Mouse (Mus musculus) ovary, postnatal 36 days (tissue): ENCODE data around the gene Hspa12b.

Source experiments
- DNase-seq: peaks from one replicate; pipeline ENCODE4 v3.0.0; 2022; ENCODE audit warnings: low spot score, mixed read lengths

Hspa12b gene

DNA sequence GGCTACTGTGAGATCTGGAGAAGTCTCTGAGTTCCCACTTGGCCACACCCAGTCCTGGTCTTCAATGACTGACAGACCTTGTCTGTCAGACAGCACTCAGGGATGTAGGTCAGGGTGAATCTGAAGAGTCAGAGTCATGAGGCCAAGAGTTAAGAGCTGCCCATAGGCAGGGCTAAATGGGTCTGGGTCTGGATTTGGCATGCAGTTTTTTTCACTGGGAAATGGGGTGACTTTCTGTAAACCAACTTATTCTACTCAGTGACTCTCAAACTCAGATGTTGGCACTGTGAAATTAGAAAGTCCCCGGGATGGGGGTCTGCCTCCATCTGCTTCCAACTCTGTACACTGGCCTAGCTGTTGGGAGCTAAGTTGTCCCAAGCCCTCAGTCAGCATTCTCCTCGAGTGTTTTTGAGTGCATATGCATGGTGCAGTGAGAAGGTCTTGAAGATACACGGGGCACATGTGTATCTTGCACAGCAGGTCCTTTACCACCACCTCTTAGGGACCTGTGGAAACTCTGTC lies 1.6 kb downstream of the Hspa12b start:
- DNase-seq: no peak

- DNase-seq: no peak
Measured at GRCm38 (mm10) chr2:131129836-131130235, 2.8 kb downstream of the Hspa12b start.

DNA sequence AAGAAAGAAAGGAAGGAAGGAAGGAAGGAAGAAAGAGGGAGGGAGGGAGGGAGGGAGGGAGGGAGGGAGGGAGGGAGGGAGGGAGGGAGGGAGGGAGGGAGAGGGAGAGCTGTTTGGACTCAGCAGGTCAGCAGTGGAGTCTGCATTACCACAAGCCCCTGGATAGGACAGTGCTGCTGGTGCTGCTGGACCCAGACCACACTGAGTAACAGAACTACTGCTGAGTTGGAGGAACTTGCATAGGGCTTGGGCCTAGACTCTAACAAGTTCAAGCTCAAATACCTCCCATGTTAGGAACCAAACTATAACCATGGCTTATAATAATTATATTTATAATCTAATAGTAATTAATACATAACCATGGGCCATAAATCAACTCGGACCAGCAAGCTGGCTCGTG lies 3.8 kb downstream of the Hspa12b start:
- no peak for DNase-seq

DNA sequence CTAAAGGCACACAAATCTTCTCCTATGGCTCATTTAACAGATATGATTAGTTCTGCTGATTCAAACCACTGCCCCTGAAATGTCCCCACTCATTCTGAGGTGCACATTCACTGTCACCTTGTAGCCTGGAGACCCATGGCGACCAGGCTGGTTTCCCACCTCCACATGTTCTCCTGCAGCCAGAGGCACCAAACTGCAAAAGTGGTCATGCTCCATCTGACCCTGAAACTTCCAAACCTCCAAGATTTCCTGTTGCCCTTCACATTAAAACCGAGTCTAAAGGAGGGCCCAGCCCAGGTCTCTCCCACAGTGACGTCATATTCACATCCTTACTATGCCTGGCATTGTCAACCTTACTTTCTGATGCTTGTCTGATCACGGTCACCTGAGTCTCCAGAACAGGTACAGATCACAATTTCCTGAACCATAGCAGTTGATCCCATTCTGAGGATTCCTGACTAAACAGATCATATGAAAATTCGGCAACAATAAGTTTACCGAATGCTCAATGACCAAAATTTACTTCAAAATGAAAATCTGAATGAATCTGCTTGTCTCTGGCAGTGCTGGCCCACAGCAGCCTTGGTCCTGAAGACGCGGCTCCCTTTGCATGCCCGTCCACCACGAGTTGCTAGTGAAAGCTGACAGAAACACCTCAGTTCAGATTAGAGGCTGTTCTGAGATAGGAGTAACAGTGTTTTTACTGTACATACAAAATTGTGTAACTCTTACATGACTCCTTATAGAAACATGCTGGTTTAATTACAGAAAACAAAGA lies 5.2 kb downstream of the Hspa12b start:
- DNase-seq: no peak

DNA sequence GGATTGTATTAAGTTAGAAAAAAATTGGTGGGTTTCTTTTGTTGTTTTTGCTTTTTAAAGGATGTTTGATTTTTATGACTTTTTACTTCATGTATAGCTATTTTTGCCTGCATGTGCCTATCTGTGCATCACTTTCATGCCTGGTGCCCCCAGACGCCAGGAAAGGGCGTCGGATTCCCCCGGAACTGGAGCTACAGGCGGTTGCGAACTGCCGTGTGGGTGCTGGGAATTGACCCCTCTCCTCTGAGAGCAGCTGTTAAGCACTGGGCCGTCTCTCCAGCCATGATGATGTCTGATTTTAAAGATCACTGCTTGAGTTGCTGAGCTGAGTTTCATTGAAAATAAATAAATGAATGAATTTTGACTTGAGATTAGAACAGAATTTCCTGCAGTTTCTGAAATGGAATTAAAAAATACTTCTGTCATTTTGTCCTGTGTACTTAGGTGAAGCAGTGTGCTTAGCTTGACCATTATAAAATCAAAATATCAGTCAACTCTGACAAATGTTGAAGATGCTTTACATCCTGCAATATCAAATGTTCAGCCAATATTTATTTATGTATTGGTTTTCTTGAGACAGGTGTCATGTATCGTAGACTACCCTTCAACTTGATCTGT lies 6.0 kb downstream of the Hspa12b start, which contains the start of gene Gm11037:
Gene Gm11037 (plus strand): TSS at position 568 of the 618 bp plus-strand sequence.
- no peak for DNase-seq

DNA sequence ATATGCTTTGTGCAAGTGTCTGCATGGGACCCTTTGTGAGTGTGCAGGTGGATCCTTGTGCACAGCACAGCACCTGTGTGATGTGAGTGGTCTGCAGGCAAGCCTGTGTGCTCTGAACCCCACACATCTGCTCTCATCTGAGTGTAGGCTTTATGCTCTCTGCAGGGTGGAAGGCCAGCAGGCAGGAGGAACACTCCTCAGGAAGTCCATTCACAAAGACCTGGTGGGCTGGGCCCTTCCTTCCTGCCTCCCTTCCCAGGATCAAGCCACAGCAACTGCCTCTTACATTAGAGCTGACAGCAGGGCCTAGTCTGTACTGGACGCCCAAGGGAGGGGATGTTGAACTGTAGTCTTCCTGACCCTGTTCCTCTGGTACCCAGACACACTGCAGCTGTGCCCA lies 7.3 kb downstream of the Hspa12b start:
- no peak for DNase-seq

DNA sequence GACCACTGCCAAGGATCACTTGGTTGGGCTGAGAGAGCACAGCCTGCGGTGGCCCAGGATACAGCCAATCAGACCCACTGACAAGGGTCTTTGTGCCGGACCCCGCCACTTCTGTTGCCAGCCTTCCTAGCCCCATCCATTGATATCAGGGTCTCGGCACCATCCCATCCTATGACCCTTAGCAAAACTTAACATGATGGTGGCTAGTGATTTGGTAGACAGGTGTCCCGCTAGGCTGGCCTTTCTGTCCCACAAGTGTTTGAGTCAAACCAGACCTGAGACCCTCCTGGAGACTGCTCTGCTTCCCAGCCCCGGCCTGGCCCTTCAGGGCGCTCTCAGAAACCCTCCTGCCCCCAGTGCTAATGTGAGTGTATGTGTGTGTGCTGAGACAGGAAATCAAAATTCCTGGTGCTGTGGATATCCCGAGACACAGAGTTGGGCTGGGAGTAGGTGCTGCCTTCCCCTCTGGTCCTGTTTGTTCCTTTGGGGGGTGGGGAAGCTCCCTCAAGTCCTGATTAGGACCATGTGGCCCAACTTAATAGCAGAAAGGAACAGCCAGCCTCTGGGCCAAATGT lies 7.8 kb downstream of the Hspa12b start:
- DNase-seq: no peak

GRCm38 (mm10) chr2:131135521-131136139 lies 8.6 kb downstream of the Hspa12b start:
- no peak for DNase-seq

DNA sequence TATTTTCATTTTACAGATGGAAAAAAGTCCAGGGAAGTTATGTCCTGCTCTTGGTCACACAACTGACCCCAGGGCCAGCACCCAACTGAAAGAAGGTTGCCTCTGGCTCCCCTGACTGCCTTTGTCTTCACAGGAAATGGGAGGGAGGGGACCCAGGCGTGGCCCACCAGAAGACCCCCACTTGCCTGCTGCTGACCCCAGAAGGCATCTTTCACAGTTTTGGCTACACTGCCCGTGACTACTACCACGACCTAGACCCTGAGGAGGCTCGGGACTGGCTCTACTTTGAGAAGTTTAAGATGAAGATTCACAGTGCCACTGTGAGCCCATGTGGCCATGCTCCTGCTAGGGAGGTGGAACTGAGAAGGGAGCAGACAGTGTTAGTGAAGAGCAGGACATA lies 11.2 kb downstream of the Hspa12b start:
- DNase-seq: no peak

- no peak for DNase-seq
Measured at GRCm38 (mm10) chr2:131138760-131139159, 11.7 kb downstream of the Hspa12b start.

- DNase-seq: no peak
Measured at GRCm38 (mm10) chr2:131139287-131139686, 12.2 kb downstream of the Hspa12b start.

DNA sequence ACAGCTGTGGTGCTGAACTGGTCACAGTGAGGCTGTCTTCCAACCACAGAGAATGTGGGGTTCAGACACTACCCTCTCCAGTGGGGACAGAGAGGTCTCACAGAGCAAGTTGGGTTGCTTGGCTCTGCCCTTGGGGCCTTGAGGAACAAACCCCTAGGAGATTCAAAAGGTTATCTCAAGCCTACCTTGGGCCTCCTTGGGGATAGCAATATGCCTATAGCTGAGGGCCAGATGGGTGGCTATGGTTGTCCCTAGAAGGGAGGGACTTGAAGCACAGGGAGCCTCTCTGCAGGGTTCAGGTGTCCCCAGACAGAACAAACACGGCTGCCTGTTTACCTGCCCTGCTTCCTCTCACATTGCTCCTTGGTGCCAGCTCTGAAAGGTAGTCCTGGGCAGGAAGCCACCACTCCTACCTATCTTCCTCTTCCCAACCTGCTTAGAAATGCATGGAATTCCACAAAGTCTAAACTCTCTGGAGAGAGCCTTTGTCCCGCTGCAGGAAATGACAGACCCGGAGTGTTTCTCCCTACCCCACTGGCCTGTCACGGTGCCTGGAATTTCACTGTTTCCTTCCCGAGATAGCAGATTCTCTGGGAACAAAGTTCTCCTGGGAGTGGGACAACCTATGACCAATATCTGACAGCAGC lies 12.9 kb downstream of the Hspa12b start:
- DNase-seq: no peak

DNA sequence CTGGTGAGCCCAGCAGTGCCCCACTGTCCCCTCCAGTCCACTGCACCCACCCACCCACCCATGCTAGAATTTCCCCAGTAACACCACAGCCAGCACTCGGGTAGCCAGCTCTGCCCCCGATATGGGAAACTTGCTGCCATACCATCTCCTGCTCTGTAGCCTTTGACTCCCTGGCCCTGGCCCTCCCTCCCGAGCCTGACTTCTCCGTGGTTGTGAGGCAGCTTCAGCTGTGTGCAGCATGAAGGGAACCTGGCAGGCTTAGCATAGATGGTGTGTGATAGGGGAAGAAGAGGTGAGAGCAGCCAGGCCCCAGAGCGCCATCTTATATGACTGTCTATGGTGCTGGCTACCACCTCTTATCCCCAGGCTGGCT lies 13.4 kb downstream of the Hspa12b start:
- no peak for DNase-seq

- DNase-seq: no peak
Measured at GRCm38 (mm10) chr2:131141336-131141986, 14.4 kb downstream of the Hspa12b start.

DNA sequence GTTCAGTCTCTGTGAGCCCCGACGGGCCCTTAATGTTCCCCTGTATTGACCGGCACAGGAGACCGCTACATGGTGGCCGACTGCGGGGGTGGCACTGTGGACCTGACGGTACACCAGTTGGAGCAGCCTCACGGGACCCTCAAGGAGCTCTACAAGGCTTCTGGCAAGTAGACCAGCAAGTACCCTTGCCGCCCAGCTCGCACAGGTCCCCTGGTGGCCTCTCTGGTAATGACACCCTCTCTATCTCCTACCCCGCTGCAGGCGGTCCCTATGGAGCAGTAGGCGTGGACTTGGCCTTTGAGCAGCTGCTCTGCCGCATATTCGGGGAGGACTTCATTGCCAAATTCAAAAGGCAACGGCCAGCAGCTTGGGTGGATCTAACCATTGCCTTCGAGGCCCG lies 15.5 kb downstream of the Hspa12b start:
- peak; percentile 78 for DNase-seq

DNA sequence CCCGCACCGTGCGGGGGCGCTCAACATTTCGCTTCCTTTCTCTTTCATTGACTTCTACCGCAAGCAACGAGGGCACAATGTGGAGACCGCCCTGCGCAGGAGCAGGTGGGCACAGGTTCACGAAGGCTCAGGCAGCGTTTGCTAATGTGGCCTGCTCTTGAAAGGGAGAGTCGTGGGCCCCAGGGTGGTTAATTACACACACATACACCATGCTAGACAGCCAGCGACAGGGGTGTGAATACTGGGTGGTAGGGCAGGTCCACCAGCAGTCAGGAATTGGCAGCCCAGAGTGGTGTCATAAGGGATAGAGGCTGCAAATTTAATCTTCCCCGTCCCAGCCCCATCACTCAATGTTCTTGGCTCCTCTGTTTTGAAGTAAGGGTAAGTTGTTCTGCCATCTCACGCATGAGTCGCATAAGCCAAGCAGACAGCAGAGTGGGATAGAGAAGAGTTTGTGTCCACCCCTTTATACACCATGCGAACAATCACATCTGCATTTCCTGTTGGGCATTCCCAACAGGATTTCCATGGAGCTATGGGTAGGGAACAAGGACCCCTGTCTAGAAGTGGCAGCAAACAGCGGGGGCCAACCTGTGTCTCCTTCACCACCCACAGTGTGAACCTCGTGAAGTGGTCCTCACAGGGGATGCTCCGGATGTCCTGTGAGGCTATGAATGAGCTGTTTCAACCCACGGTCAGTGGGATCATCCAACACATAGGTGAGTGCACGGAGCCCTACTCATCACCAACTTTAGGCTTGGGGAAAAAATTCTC lies 16.1 kb downstream of the Hspa12b start:
- DNase-seq: no peak

- no peak for DNase-seq
Measured at GRCm38 (mm10) chr2:131145121-131145520, 18.0 kb downstream of the Hspa12b start.

DNA sequence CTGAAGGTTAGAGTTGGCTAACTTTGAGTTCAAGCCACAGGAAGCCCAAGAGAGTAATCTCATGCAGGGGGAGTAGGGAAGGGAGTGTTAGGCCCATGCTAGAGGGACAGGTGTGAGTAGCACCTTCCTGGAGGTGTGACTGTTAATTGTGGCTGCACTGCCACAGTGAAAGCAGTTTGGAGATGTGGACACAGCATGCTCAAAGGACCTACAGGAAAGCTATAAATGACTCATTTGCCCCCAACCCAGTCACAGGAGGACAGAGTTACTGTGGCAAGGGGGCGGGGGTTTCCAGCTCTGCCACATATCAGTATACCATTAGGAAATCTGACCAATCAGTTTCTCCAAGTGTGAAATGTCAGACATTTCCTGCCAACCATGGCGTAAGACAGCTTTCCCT lies 18.5 kb downstream of the Hspa12b start:
- no peak for DNase-seq

DNA sequence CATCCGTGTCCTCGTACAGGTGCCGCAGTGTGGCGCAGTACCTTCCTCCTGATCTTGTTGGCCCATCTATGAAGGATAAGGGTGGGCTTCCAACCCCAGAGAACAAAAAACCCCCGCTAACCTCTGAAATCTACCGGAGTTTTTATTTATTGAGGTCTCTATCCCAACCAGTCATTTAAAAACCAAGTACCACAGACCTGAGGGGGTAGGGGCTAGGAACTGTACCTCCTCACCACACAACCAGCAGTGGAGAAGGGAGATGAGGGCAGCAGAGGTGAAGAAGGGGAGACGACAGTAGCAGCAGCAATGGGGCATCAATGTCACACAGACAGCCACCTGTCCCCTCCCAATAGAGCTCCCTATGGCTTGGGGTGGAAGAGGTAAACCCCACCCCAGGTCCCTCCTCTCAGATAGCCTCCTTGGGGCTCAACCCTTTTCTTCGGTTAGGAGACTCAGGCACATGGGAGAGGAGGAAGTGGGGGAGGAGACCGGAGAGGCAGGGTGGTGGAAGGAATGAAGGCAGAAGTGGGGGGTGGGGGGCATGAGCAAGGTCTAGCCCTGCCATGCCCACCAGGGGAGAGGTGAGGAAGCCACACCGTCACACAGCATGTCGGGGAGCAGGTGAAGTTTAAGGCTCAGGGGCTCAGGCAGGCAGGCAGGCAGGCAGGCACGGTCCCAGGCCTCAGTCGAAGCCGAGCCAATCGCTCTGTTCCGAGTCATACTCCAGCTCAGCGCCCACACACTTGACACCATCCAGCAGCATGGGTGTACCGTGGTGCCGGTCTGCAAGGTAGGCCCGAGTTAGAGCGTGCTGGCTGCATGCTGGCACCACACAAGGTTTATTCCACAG lies 19.3 kb downstream of the Hspa12b start:
- DNase-seq: no peak

GRCm38 (mm10) chr2:131147043-131147365 lies 19.9 kb downstream of the Hspa12b start:
- DNase-seq: no peak
